Mouse (Mus musculus) adrenal gland, adult 18-20 months (tissue): ENCODE results near the gene Foxo4. TPM values are rescaled to one million over a fixed set of nuclear protein-coding genes. Genes with fewer than 3 reads are reported as not detected.

Source experiments
- DNase-seq, 2 experiments: peaks; one replicate each; pipeline ENCODE4 v3.0.0; 2021 to 2022; ENCODE audit warnings: low spot score in 2 of 2
- long read RNA-seq, 2 experiments: library from polyadenylated mRNA; stranded (forward); transcript quantifications; one replicate each; pipeline ENCODE4 v2.0.0; 2021
- total RNA-seq, 2 experiments: library from RNA; stranded (reverse); gene quantifications; 1 replicate in 1 of 2; 2 replicates in 1 of 2; pipeline ENCODE4 v1.2.3; 2021

Gene Foxo4
- 10 to 100 TPM; 33.8 to 39.6 TPM for total RNA-seq
- long read RNA-seq, experiment 1 = 0 reads
- long read RNA-seq, experiment 2, partial matches to known transcripts = 0 of 1 reads
- long read RNA-seq, experiment 2, other reads (novel, unspliced or antisense) = 1 of 1 reads

GRCm38 (mm10) chrX:101253952-101254729 is at the start of gene Foxo4:
Gene Foxo4 (plus strand): TSS chrX:101254528.
- DNase-seq = peak; percentile 68 to 70

DNA sequence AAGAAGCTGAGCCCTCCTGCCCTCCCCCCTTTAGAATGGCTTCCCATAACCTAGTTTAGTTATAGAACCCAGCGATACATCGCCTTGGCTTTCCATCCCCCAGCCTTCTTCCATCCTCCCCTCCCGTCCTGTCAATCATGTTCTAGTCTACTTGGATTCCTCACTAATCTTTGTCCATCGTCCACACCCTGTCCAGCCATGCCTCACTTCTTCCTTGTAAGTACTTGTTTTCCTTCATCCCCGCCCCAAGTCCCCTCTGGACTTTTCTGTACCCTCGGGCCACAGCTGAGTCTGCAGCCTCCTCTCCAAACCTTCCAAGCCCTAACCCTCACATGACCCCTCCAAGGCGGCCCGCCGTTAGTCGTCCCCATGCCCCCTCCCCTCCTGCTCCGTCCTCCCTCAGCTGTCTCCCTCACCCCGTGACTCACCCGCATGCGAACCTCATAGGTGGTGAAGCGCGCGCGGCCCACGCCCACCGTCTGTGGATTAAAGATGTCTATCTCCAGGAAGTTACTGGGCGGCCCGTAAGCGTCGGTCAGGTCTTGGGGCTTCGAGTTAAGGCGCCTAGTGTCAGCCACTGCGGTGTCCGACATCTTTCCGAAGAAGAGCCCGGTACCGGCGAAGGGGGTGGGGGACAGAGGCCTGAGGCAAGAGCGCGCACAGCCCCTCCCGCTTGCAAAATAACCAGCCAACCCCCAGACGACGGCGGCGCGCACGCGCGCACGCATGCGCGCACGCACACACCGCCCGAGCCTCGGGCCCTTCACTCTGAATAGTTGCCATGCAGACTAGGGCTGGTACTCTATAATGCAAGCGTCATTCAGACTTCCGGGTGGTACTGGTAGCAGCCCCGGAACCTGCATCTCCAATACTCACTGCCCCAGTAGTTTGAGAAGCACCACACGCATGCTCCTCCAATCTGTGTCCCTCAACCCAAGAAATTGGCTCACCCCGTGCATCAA is 32.2 kb upstream of the Foxo4 start, which contains the start of gene Snx12:
TSS of gene Snx12 (minus strand) at position 730 of the 962 bp plus-strand sequence.
- DNase-seq = peak; percentile 71 to 72

DNA sequence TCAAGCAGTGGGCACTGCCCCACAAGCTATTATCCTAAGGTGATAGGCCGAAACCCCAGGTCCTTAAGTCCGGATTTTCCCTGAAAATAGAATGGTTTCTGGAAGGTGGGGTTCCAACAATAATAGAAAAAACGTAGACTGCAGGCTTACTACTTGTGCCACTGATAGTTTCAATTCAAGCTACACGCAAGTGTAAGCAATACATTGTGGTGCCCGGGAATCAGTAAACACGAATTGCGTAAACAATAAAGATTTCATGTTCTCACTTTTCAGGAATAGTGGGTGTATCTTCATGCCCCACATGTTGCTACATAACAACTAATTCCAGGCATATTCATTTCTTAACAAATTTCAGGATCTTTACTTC is 31.5 kb upstream of the Foxo4 start:
- no peak for DNase-seq

GRCm38 (mm10) chrX:101245011-101245410 is 9.3 kb upstream of the Foxo4 start:
- no peak for DNase-seq

DNA sequence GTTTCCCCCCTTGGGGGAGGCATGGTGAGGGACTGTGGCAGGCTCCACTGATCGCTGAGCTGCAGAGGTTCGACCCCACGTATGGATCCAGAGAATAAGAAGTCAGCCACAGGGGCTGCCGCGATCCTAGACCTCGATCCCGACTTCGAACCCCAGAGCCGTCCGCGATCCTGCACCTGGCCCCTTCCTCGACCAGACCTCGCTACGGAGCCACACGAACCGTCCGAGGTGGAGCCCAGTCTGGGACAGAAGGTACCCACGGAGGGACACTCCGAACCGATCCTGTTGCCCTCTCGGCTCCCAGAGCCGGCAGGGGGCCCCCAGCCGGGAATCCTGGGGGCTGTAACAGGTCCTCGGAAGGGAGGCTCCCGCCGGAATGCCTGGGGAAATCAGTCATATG is 412 bp downstream of the Foxo4 start:
- peak; percentile 14 to 22 for DNase-seq

DNA sequence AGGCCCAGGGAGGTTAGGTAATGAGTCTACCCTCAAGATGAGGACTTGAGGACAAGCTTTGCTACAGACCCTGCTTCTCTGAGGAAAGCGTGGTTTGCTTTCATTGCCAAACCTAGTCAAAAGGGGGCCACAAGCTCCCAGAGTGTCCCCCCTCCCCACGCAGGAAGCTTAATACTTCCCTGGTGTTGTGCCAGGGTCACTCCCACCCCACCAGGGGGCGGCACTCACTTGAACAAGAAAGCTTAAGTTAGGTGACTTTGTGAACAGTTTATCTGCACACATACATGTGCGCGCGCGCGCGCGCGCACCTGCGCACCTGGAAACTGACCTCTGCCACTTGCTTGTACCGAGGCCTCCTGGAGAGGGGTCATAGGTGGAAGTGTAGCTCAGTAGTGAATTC is 2.3 kb downstream of the Foxo4 start:
- DNase-seq = no peak

GRCm38 (mm10) chrX:101260441-101261325 is 6.4 kb downstream of the Foxo4 start:
- DNase-seq = no peak

GRCm38 (mm10) chrX:101263892-101264291 is 9.6 kb downstream of the Foxo4 start, which contains the start of gene Gm614:
Gene Gm614 (minus strand): TSS chrX:101263992.
- DNase-seq = no peak

GRCm38 (mm10) chrX:101266631-101267030 is 12.3 kb downstream of the Foxo4 start:
- no peak for DNase-seq

DNA sequence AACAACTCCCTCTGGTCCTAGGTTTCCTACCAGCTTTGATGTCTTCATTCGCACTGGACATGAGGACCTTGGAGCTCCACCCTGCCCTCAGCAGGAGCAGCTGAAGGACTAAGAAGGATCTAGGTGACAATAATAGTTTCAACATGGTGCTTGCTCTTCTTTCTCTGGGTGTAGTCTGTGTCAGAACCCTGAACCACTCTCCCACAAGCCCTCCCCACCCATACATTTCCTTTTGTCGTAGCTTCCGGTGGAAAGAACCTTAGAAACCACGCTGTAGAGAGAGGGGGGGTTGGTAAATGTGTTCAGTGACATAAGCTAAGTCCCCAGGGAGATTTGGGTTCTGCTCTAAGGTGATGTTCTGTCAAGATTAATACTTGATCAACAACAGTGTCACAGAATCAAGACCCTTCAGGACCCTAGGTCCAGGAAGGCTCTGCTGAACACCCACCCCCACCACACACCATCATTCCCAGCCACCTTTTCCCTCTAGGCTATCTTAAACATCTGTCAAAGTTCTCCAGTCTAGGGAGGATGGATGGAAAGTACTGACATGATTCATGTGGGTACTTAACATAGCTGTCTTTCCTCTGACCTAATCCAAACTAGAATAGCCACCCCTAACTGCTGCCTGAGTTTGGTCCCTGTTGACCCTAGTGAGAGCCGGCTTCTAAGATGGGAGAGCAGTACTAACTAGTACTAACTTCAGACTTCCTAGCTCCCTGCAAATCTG is 13.9 kb downstream of the Foxo4 start, which contains the start of gene Il2rg:
TSS of gene Il2rg (minus strand) at position 231 of the 730 bp plus-strand sequence.
- no peak for DNase-seq

DNA sequence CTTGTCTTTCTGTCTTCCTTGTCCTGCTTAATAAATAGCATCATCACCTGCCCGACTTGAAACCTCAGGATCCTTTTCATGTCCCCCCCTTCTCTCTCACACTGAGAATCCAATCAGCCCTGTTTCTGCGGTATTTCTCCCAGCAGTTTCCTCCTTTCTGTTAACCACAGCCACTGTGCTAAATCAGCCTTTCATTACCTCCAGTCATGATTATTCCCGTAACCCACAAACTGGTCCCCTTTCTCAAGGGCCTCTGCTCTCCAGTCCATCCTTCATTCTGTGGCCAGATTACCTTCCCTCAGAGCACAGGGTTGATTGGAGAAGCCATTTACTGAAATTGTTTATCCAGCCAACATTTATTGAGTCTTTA is 14.4 kb downstream of the Foxo4 start, which contains the start of gene Gm20489:
TSS of gene Gm20489 (minus strand) at position 269 of the 370 bp plus-strand sequence.
- no peak for DNase-seq

DNA sequence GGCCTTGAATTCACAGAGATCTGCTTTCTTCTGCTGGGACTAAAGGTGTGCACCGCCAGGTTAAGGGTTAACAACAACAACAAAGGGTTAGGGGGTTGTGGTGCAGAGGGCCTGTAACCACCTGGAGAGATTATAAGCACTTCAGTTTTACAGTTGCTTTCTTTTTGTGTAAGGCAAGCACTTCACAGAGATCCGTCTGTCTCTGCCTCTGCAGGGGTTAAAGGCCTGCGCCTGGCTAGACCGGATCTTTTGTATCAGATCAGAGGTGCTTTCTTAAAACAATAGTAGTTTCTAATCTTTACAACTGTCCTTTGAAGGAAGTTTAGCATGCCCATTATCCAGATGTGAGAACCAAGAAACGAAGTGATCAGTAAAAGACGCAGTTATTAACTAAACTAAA is 19.1 kb downstream of the Foxo4 start:
- no peak for DNase-seq

GRCm38 (mm10) chrX:101273875-101274738 is 19.8 kb downstream of the Foxo4 start, which contains the start of gene Med12:
Gene Med12 (plus strand): TSS chrX:101274030.
- DNase-seq = peak; percentile 76 to 80

DNA sequence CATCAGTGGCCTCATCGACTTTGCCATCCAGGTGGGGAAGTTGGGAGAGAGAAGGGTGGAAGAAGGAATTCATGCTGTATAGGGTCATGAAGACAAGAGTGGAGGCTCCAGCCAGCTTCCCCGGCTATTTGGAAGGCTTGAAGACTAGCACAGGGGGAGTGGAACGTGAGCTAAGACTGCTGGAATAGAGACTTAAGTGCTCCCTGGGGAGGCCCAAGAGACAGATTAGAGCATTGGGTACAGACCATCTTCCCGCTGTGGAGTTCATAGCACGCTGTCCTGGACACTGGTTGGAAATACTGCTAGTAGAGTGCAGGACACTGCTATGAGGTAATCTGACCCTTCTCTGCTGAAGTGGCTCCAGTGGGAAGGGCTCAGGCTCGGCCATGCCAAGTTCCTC is 28.5 kb downstream of the Foxo4 start:
- no peak for DNase-seq

GRCm38 (mm10) chrX:101285534-101285933 is 31.2 kb downstream of the Foxo4 start:
- peak; percentile 31 to 41 for DNase-seq

- DNase-seq = no peak
Observed at GRCm38 (mm10) chrX:101285953-101286670, 31.8 kb downstream of the Foxo4 start.

DNA sequence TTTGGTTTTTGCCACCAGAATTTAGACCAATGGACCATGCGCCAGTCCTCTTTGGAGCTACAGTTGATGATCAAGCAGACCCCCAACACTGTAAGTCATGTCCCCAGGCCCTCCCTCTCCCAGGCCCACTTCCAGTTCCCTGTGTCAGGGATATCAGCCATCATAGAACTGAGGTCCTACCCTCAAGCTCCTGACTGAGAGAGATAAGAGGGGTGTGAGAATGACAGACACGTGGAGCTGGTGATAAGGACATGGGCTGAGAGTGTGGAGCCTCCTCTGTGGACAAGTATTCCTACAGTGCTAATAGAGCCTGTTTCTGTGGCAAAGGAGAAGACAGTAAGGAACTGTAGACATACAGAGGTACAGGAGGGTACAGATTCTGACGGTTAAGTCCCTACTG is 33.2 kb downstream of the Foxo4 start:
- no peak for DNase-seq

- no peak for DNase-seq
Observed at GRCm38 (mm10) chrX:101288432-101288831, 34.1 kb downstream of the Foxo4 start.
